Mouse (Mus musculus) MEL (cell line): ENCODE measurements around the gene Nob1. TPM values are rescaled to one million over a fixed set of nuclear protein-coding genes. Genes with fewer than 3 reads are reported as not detected.

Source experiments
- DNase-seq: peaks from one replicate; pipeline ENCODE4 v3.0.0; 2011; ENCODE audit warnings: low read depth, low spot score
- H3K27ac ChIP-seq: 2 replicates; pipeline ENCODE4 v1.5.1; 2012; ENCODE audit warnings: low read depth, mild to moderate bottlenecking, control low read depth, low read length, moderate library complexity; ENCODE audit not compliant: control insufficient read depth
- H3K27me3 ChIP-seq, 2 experiments: fragments of 150-350 bp in 1 of 2; sonication (generic) in 1 of 2; 2 replicates each; pipeline ENCODE4 v1.6.1; 2012; ENCODE audit warnings: low read length in 2 of 2, mild to moderate bottlenecking in 2 of 2, improper control_type of control experiment in 1 of 2, moderate library complexity in 1 of 2; ENCODE audit not compliant: insufficient read depth in 2 of 2, control insufficient read depth in 1 of 2
- H3K36me3 ChIP-seq, 2 experiments: 2 replicates each; pipeline ENCODE4 v1.6.1; 2012 to 2014; ENCODE audit warnings: low read length in 2 of 2, improper control_type of control experiment in 1 of 2, inconsistent platforms in 1 of 2, mild to moderate bottlenecking in 1 of 2; ENCODE audit not compliant: insufficient read depth in 2 of 2, control insufficient read depth in 1 of 2
- H3K4me1 ChIP-seq, 2 experiments: fragments of 150-350 bp in 1 of 2; sonication (generic) in 1 of 2; 2 replicates each; pipeline ENCODE4 v1.6.1; 2012; ENCODE audit warnings: low read length in 2 of 2, improper control_type of control experiment in 1 of 2, mild to moderate bottlenecking in 1 of 2; ENCODE audit not compliant: insufficient read depth in 2 of 2, control insufficient read depth in 1 of 2
- H3K4me3 ChIP-seq, 2 experiments: fragments of 150-350 bp in 1 of 2; sonication (generic) in 1 of 2; 2 replicates each; pipeline ENCODE4 v1.5.1; 2012; ENCODE audit warnings: low read depth in 2 of 2, low read length in 2 of 2, mild to moderate bottlenecking in 2 of 2, moderate library complexity in 2 of 2, control low read depth in 1 of 2, improper control_type of control experiment in 1 of 2; ENCODE audit not compliant: control insufficient read depth in 1 of 2, insufficient read depth in 1 of 2
- H3K79me2 ChIP-seq: 2 replicates; pipeline ENCODE4 v1.6.1; 2012; ENCODE audit warnings: mild to moderate bottlenecking, low read length, moderate library complexity; ENCODE audit not compliant: control insufficient read depth, poor library complexity, insufficient read depth
- H3K9ac ChIP-seq: 2 replicates; pipeline ENCODE4 v1.6.1; 2012; ENCODE audit warnings: low read depth, mild to moderate bottlenecking, control low read depth, low read length, moderate library complexity; ENCODE audit not compliant: control insufficient read depth, poor library complexity, severe bottlenecking
- H3K9me3 ChIP-seq: fragments of 150-350 bp; sonication (generic); replicated peaks from 2 replicates; pipeline ENCODE4 v1.6.1; 2012; ENCODE audit warnings: mild to moderate bottlenecking, low read length, improper control_type of control experiment, moderate library complexity; ENCODE audit not compliant: insufficient read depth
- BHLHE40 ChIP-seq: IDR thresholded peaks from 2 replicates; pipeline ENCODE4 v1.6.1; 2012; ENCODE audit warnings: low read depth, mild to moderate bottlenecking, inconsistent platforms, low read length, improper control_type of control experiment, borderline replicate concordance
- CHD1 ChIP-seq: IDR thresholded peaks from 2 replicates; pipeline ENCODE4 v1.6.1; 2012; ENCODE audit warnings: low read depth, mild to moderate bottlenecking, inconsistent platforms, low read length, improper control_type of control experiment
- CHD2 ChIP-seq: IDR thresholded peaks from 2 replicates; pipeline ENCODE4 v1.6.1; 2011; ENCODE audit warnings: low read length, improper control_type of control experiment
- CTCF ChIP-seq, 3 experiments: IDR thresholded peaks in 2 of 3; conservative IDR thresholded peaks in 1 of 3; 2 replicates each; pipeline ENCODE4 v1.5.1; 2011 to 2012; ENCODE audit warnings: low read length in 3 of 3, low read depth in 2 of 3, mild to moderate bottlenecking in 2 of 3, improper control_type of control experiment in 1 of 3, inconsistent platforms in 1 of 3, mixed read lengths in 1 of 3, moderate library complexity in 1 of 3; ENCODE audit not compliant: control insufficient read depth in 1 of 3, insufficient read depth in 1 of 3, poor library complexity in 1 of 3, severe bottlenecking in 1 of 3
- E2F4 ChIP-seq: IDR thresholded peaks from 2 replicates; pipeline ENCODE4 v1.6.1; 2011; ENCODE audit warnings: low read depth, low read length, improper control_type of control experiment, borderline replicate concordance
- ELF1 ChIP-seq: IDR thresholded peaks from 2 replicates; pipeline ENCODE4 v1.6.1; 2014; ENCODE audit warnings: low read depth, mild to moderate bottlenecking, inconsistent platforms, low read length, improper control_type of control experiment, moderate library complexity
- EP300 ChIP-seq, 2 experiments: IDR thresholded peaks; 2 replicates each; pipeline ENCODE4 v1.6.1; 2011; ENCODE audit warnings: improper control_type of control experiment in 2 of 2, low read length in 2 of 2, low read depth in 1 of 2, mild to moderate bottlenecking in 1 of 2
- ETS1 ChIP-seq: IDR thresholded peaks from 2 replicates; pipeline ENCODE4 v1.6.1; 2012; ENCODE audit warnings: low read depth, mild to moderate bottlenecking, inconsistent platforms, low read length, improper control_type of control experiment, moderate library complexity
- GABPA ChIP-seq: IDR thresholded peaks from 2 replicates; pipeline ENCODE4 v1.6.1; 2012; ENCODE audit warnings: low read depth, mild to moderate bottlenecking, inconsistent platforms, low read length, improper control_type of control experiment, moderate library complexity
- GATA1 ChIP-seq: IDR thresholded peaks from 2 replicates; pipeline ENCODE4 v1.6.1; 2011; ENCODE audit warnings: low read depth, low read length, improper control_type of control experiment
- HCFC1 ChIP-seq: IDR thresholded peaks from 2 replicates; pipeline ENCODE4 v1.6.1; 2012; ENCODE audit warnings: low read depth, mild to moderate bottlenecking, inconsistent platforms, low read length, improper control_type of control experiment, moderate library complexity
- JUND ChIP-seq: IDR thresholded peaks from 2 replicates; pipeline ENCODE4 v1.6.1; 2011; ENCODE audit warnings: low read depth, mild to moderate bottlenecking, improper control_type of control experiment, low read length
- KAT2A ChIP-seq: conservative IDR thresholded peaks from 2 replicates; pipeline ENCODE4 v1.6.1; 2012; ENCODE audit warnings: low read depth, low read length, improper control_type of control experiment, inconsistent platforms
- MAFK ChIP-seq: IDR thresholded peaks from 2 replicates; pipeline ENCODE4 v1.6.1; 2011; ENCODE audit warnings: low read depth, mild to moderate bottlenecking, low read length, improper control_type of control experiment, borderline replicate concordance
- MAZ ChIP-seq: IDR thresholded peaks from 2 replicates; pipeline ENCODE4 v1.6.1; 2012; ENCODE audit warnings: low read depth, mild to moderate bottlenecking, inconsistent platforms, low read length, improper control_type of control experiment
- MEF2A ChIP-seq: IDR thresholded peaks from 2 replicates; pipeline ENCODE4 v1.6.1; 2014; ENCODE audit warnings: low read depth, mild to moderate bottlenecking, inconsistent platforms, low read length, improper control_type of control experiment; ENCODE audit not compliant: poor library complexity, insufficient replicate concordance, severe bottlenecking; ENCODE audit errors: extremely low read depth
- MXI1 ChIP-seq: IDR thresholded peaks from 2 replicates; pipeline ENCODE4 v1.6.1; 2011; ENCODE audit warnings: mild to moderate bottlenecking, low read depth, low read length, improper control_type of control experiment
- MYB ChIP-seq: IDR thresholded peaks from 2 replicates; pipeline ENCODE4 v1.6.1; 2011; ENCODE audit warnings: mild to moderate bottlenecking, low read depth, low read length, improper control_type of control experiment
- MYC ChIP-seq: IDR thresholded peaks from 2 replicates; pipeline ENCODE4 v1.6.1; 2011; ENCODE audit warnings: low read depth, mild to moderate bottlenecking, low read length, improper control_type of control experiment, moderate library complexity
- NELFE ChIP-seq: IDR thresholded peaks from 2 replicates; pipeline ENCODE4 v1.6.1; 2011; ENCODE audit warnings: low read depth, low read length, improper control_type of control experiment
- NRF1 ChIP-seq: IDR thresholded peaks from 2 replicates; pipeline ENCODE4 v1.6.1; 2014; ENCODE audit warnings: low read depth, mild to moderate bottlenecking, inconsistent platforms, low read length, improper control_type of control experiment, moderate library complexity; ENCODE audit not compliant: poor library complexity, insufficient read depth, severe bottlenecking
- POLR2AphosphoS2 ChIP-seq: IDR thresholded peaks from 2 replicates; pipeline ENCODE4 v1.6.1; 2011; ENCODE audit warnings: low read length, improper control_type of control experiment
- POLR2AphosphoS5 ChIP-seq: IDR thresholded peaks from 2 replicates; pipeline ENCODE4 v1.6.1; 2012; ENCODE audit warnings: low read depth, borderline replicate concordance, mild to moderate bottlenecking, inconsistent platforms, low read length, moderate library complexity, mixed read lengths
- RAD21 ChIP-seq: IDR thresholded peaks from 2 replicates; pipeline ENCODE4 v1.6.1; 2011; ENCODE audit warnings: mild to moderate bottlenecking, low read depth, low read length, improper control_type of control experiment
- RCOR1 ChIP-seq: IDR thresholded peaks from 2 replicates; pipeline ENCODE4 v1.6.1; 2012; ENCODE audit warnings: low read depth, mild to moderate bottlenecking, inconsistent platforms, low read length, improper control_type of control experiment
- SIN3A ChIP-seq: IDR thresholded peaks from 2 replicates; pipeline ENCODE4 v1.6.1; 2012; ENCODE audit warnings: low read length, improper control_type of control experiment, inconsistent platforms
- SMC3 ChIP-seq: IDR thresholded peaks from 2 replicates; pipeline ENCODE4 v1.6.1; 2011; ENCODE audit warnings: low read depth, low read length, improper control_type of control experiment
- TBP ChIP-seq: IDR thresholded peaks from 2 replicates; pipeline ENCODE4 v1.8.0; 2011; ENCODE audit warnings: low read depth, low read length, improper control_type of control experiment
- TCF12 ChIP-seq: IDR thresholded peaks from 2 replicates; pipeline ENCODE4 v1.6.1; 2014; ENCODE audit warnings: low read depth, mild to moderate bottlenecking, inconsistent platforms, low read length, improper control_type of control experiment, moderate library complexity
- UBTF ChIP-seq: IDR thresholded peaks from 2 replicates; pipeline ENCODE4 v1.6.1; 2012; ENCODE audit warnings: low read depth, mild to moderate bottlenecking, inconsistent platforms, low read length, improper control_type of control experiment, moderate library complexity, borderline replicate concordance; ENCODE audit not compliant: insufficient read depth
- USF1 ChIP-seq: IDR thresholded peaks from 2 replicates; pipeline ENCODE4 v1.6.1; 2014; ENCODE audit warnings: low read depth, mild to moderate bottlenecking, inconsistent platforms, low read length, improper control_type of control experiment, moderate library complexity
- USF2 ChIP-seq, 2 experiments: IDR thresholded peaks; 2 replicates each; pipeline ENCODE4 v1.6.1; 2011 to 2012; ENCODE audit warnings: improper control_type of control experiment in 2 of 2, low read length in 2 of 2, borderline replicate concordance in 1 of 2, inconsistent platforms in 1 of 2, low read depth in 1 of 2, mild to moderate bottlenecking in 1 of 2; ENCODE audit not compliant: insufficient read depth in 1 of 2
- ZC3H11A ChIP-seq: IDR thresholded peaks from 2 replicates; pipeline ENCODE4 v1.6.1; 2012; ENCODE audit warnings: low read depth, mild to moderate bottlenecking, inconsistent platforms, low read length, improper control_type of control experiment
- ZKSCAN1 ChIP-seq: IDR thresholded peaks from 2 replicates; pipeline ENCODE4 v1.6.1; 2012; ENCODE audit warnings: low read depth, mild to moderate bottlenecking, inconsistent platforms, low read length, improper control_type of control experiment, moderate library complexity
- ZMIZ1 ChIP-seq: IDR thresholded peaks from 2 replicates; pipeline ENCODE4 v1.6.1; 2012; ENCODE audit warnings: low read depth, mild to moderate bottlenecking, inconsistent platforms, low read length, improper control_type of control experiment, moderate library complexity
- ZNF384 ChIP-seq: IDR thresholded peaks from 2 replicates; pipeline ENCODE4 v1.6.1; 2012; ENCODE audit warnings: low read depth, mild to moderate bottlenecking, inconsistent platforms, low read length, improper control_type of control experiment
- polyA plus RNA-seq, 2 experiments: library from polyadenylated mRNA; stranded (reverse) in 1 of 2; unstranded in 1 of 2; fragments of >175 nt in 1 of 2; fragments of >200 nt in 1 of 2; gene quantifications; 2 replicates each; pipeline versions ENCODE4 v1.2.1 to v1.2.4; 2012; ENCODE audit warnings: low replicate concordance in 2 of 2, low read depth in 1 of 2; ENCODE audit not compliant: insufficient read length in 2 of 2, insufficient read depth in 1 of 2, missing spikeins in 1 of 2
- total RNA-seq: library from RNA; depleted of rRNA; stranded (reverse); fragments of 300-350 nt; gene quantifications from 2 replicates; pipeline ENCODE4 v1.2.3, GENCODE M21; 2012

Nob1 gene
- total and polyA plus RNA-seq, 3 experiments: 125 to 200 (median 144) TPM

GRCm38 (mm10) chr8:107436841-107437421 lies 12.1 kb upstream of the Nob1 start:
- Histone ChIP-seq H3K4me3 (peak overlapping the region; percentile 79 to 91), H3K36me3 (peaks cover 0 to 11% of the 10 kb centered on the region in 2 experiments; a peak in 2 of 4 replicates), H3K9me3 (no peaks in the 10 kb centered on the region), H3K27me3 (no peaks in the 10 kb centered on the region), H3K4me1 (peaks cover 3 to 14% of the 10 kb centered on the region in 2 experiments), H3K27ac (peak overlapping the region; percentile 84), H3K9ac (peak overlapping the region; percentile 82), H3K79me2 (peaks cover 6% of the 10 kb centered on the region; the same call in 1 of the 2 replicates)
- DNase-seq: peak; percentile 88
- TF ChIP-seq ZMIZ1 (no peak), CHD2 (no peak), MAZ (peak; percentile 43; the same call in 1 of the 2 replicates), MAFK (no peak), POLR2AphosphoS2 (no peak; the same call in 1 of the 2 replicates), ELF1 (no peak), TBP (no peak), MYB (no peak), RCOR1 (no peak), GABPA (no peak), GATA1 (peak; percentile 93), ZNF384 (peak; percentile 91), ZKSCAN1 (no peak), ETS1 (peak; percentile 98), NRF1 (no peak), UBTF (no peak), USF1 (peak; percentile 91), MEF2A (no peak), EP300 (IDR thresholded peaks at IDR 0.05; ENCODE audit: low read depth in 1 of 2, low read length in 2 of 2) (peak; percentile 27 to 34; a peak in 2 of 4 replicates), USF2 (IDR thresholded peaks at IDR 0.05; ENCODE audit: borderline replicate concordance in 1 of 2, insufficient read depth in 1 of 2, low read depth in 1 of 2, low read length in 2 of 2) (peak in 1 of 2 experiments; percentile 66; a peak in 2 of 4 replicates), SIN3A (peak; percentile 93), NELFE (peak; percentile 7; the same call in 1 of the 2 replicates), TCF12 (peak; percentile 50), ZC3H11A (no peak), HCFC1 (peak; percentile 41; the same call in 1 of the 2 replicates), E2F4 (no peak), MXI1 (peak; percentile 87), POLR2AphosphoS5 (no peak), CTCF (IDR thresholded peaks at IDR 0.05 in 2 of 3, conservative IDR thresholded peaks at IDR 0.05 in 1 of 3; ENCODE audit: control insufficient read depth in 1 of 3, insufficient read depth in 1 of 3, low read depth in 2 of 3, low read length in 3 of 3, poor library complexity in 1 of 3, severe bottlenecking in 1 of 3) (no peak), JUND (no peak), MYC (peak; percentile 80; the same call in 1 of the 2 replicates), SMC3 (no peak), CHD1 (no peak), KAT2A (no peak), RAD21 (no peak), BHLHE40 (peak; percentile 84; the same call in 1 of the 2 replicates)
